Mouse (Mus musculus) stomach, embryonic 16.5 days (tissue): ENCODE data around the gene Plcb3. TPM values are rescaled to one million over a fixed set of nuclear protein-coding genes. Genes with fewer than 3 reads are reported as not detected.

Experiments used
- ATAC-seq: fragments of 200-750 bp; cut with Nextera tagmentation; 2 replicates; pipeline ENCODE4 v1.8.0; 2017; ENCODE audit warnings: moderate number of reproducible peaks, moderate TSS enrichment; ENCODE audit not compliant: insufficient read depth, low FRiP score
- H3K27ac ChIP-seq: fragments of 300-500 bp; sonication (generic); 2 replicates; pipeline ENCODE4 v1.5.1; 2014; ENCODE audit warnings: low read length
- H3K27me3 ChIP-seq: fragments of 300-500 bp; sonication (generic); 2 replicates; pipeline ENCODE4 v1.6.1; 2014; ENCODE audit warnings: low read length, control low read depth, mixed read lengths; ENCODE audit not compliant: control insufficient read depth, insufficient read depth
- H3K36me3 ChIP-seq: fragments of 300-500 bp; sonication (generic); 2 replicates; pipeline ENCODE4 v1.6.1; 2014; ENCODE audit warnings: low read length; ENCODE audit not compliant: control insufficient read depth, insufficient read depth
- H3K4me1 ChIP-seq: fragments of 300-500 bp; sonication (generic); 2 replicates; pipeline ENCODE4 v1.6.1; 2014; ENCODE audit warnings: low read length, control low read depth, mixed read lengths; ENCODE audit not compliant: control insufficient read depth, insufficient read depth
- H3K4me2 ChIP-seq: fragments of 300-500 bp; sonication (generic); 2 replicates; pipeline ENCODE4 v1.6.1; 2014; ENCODE audit warnings: low read depth, low read length, mixed read lengths
- H3K4me3 ChIP-seq: fragments of 300-500 bp; sonication (generic); replicated peaks from 2 replicates; pipeline ENCODE4 v1.5.1; 2014; ENCODE audit warnings: mild to moderate bottlenecking, low read length
- H3K9ac ChIP-seq: fragments of 300-500 bp; sonication (generic); 2 replicates; pipeline ENCODE4 v1.6.1; 2014; ENCODE audit warnings: low read length
- H3K9me3 ChIP-seq: fragments of 300-500 bp; sonication (generic); replicated peaks from 2 replicates; pipeline ENCODE4 v1.6.1; 2016; ENCODE audit warnings: low read length, control low read depth; ENCODE audit not compliant: control insufficient read depth
- WGBS: fragments of 180-500 bp; shearing (Covaris S2); extraction: QIAGEN DNeasy Blood & Tissue Kit; methylation state at CpG from one replicate; pipeline ENCODE4 v1.1.7; 2014; 5-methylcytosine and 5-hydroxymethylcytosine counted together
- polyA plus RNA-seq: library from polyadenylated mRNA; unstranded; fragments of >200 nt; fragmentation: Nextera tagmentation; extraction: Ambion mirVana; gene quantifications from 2 replicates; pipeline ENCODE4 v1.2.1, GENCODE M21; 2015

Plcb3 gene
- polyA plus RNA-seq, 1 experiment from 2014 or later, result 65.4 TPM

DNA sequence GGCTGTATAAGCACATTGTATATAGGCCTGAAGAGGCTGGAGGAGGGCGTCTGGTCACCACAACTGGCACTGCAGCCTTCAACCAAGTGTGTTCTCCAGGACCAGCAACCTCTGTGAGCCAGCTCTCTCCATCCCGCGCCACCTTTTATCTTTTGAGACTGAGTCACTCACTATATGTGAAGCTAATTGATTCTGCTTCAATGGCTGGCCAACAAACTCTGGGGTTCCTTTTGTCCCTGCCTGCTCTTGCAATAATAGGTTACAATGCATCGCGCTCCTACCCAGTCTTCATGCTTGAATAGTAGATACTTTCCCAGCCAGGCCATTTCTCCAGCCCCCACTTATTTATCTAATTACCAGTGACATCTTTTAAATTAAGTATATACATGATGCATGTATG, 7.4 kb upstream of the Plcb3 start:
- Histone ChIP-seq H3K27ac (no peak overlapping the region), H3K9ac (no peak overlapping the region), H3K4me3 (no peak overlapping the region), H3K36me3 (peaks cover 11% of the 10 kb centered on the region), H3K4me2 (no peak overlapping the region), H3K27me3 (no peaks in the 10 kb centered on the region), H3K4me1 (peaks cover 33% of the 10 kb centered on the region), H3K9me3 (no peaks in the 10 kb centered on the region)
- WGBS, result 93% methylated on average over 5 of the region's 5 CpGs
- ATAC-seq, result no peak

DNA sequence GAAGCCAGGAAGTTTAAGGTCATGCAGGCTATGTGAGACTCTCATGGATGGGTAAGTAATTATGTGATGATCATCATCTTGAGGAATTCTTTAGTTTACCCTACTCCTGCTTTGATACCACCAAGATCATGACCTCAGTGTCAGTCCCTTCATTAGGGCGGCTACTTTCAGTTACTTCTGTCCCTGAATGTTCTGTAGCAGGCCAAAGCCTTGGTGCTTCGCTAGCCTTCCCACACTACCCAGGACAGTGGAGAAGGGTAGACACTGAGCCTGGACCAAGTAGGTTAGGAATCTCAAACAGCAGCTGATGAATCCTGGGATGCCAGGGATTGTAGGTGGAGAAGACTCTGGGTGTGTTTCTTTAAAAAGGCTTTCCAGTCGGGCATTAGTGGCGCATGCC, 5.2 kb upstream of the Plcb3 start:
- Histone ChIP-seq H3K9ac (no peak overlapping the region), H3K27me3 (no peaks in the 10 kb centered on the region), H3K4me2 (peak overlapping the region; percentile 89; the same call in 1 of the 2 replicates), H3K4me1 (peaks cover 39% of the 10 kb centered on the region), H3K4me3 (peak overlapping the region; percentile 68; the same call in 1 of the 2 replicates), H3K27ac (no peak overlapping the region), H3K36me3 (peaks cover 11% of the 10 kb centered on the region), H3K9me3 (no peaks in the 10 kb centered on the region)
- WGBS, result 84% methylated on average over 4 of the region's 4 CpGs
- ATAC-seq, result no peak

DNA sequence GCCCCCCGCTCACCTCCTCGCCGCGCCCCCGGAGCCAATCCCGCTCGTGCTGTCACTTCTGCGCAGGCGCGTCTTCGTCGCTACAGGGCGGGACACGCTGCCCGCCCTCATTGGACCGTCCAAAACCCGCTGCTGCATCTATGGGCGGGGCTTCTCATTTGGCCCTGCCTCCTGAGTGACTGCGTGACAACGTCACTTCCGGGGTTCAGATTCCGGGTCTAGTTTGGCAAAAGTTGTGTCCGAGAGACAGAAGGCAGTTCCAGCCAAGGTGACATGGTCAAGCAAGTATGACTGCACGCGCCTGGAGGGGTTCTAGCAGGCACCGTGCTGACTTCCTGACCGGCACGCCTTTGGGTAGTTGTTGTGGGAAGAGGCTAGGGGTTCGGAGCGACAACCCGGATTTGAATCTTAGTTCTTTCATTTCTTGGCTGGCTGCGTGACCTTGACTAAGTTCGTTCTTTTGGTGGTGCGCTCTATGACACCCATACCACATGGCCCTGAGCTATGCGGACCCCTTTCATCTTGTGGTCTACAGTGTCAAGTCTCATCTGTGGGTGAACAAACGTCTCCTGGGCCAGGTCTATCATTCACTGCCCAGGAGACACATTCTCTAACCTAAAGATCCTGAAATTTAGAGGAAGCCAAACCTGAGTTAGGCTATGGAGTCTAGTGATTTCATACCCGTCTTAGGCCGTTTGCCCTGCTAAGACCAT, 4.3 kb upstream of the Plcb3 start, which contains the start of gene Fkbp2:
Gene Fkbp2, minus strand, starts transcription at position 121 of the 713 bp plus-strand sequence.
- H3K27ac ChIP-seq, result peak within 1 kb of the TSS; percentile 90
- peak within 1 kb of the TSS; percentile 68 for H3K4me3 ChIP-seq
- peak within 1 kb of the TSS; percentile 94 for H3K9ac ChIP-seq
- peaks cover 38% of the 10 kb centered on the region for H3K4me1 ChIP-seq
- peak within 1 kb of the TSS; percentile 89 for H3K4me2 ChIP-seq
- H3K9me3 ChIP-seq, result no peaks in the 10 kb centered on the region
- H3K36me3 ChIP-seq, result peaks cover 9% of the 10 kb centered on the region
- WGBS, result under 1% methylated on average over 38 of the region's 38 CpGs
- H3K27me3 ChIP-seq, result no peaks in the 10 kb centered on the region
- peak; percentile 90 for ATAC-seq

DNA sequence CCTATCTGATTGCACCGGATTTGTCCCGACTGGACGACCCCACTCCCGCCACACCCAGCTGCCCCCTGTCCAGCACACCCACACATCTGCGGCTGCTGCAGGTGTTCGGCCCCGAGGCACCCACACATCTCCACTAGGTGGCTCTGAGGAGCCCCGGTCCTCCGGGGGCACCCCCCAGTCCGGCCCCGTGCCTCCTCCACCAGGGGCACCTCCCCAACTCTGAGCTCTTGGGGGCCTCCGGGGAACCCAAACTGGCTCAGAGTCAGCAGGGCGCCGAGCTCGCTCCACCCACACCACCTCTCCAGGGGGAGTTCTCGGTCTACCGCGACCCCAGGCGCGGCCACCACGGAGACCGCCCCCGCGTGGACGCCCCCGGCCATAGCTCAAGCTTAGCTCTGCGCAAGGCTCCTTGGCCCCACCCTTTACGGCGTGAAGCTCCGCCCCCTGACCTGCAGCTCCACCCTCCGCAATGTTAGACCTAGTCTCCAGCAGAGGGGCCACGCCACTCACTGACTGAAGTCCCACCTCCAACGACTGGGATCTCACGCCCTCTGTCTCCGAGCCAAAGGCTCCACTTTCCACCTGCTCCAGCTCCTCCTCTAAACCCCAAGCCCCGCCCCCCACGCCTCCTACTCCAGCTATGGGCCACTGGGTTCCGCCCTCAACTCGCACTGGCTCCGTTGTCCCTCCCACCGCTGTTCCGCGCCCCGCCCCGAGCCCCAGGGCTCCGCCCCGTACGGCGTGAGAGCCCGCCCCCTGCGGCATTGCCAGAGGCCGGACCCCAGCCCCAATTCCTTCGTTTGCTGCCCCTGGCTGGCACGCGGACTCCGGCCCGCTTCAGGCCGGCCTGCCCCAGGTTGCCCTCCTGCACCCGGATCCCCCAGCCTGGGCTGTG, 3.5 kb upstream of the Plcb3 start:
- Histone ChIP-seq H3K27me3 (no peaks in the 10 kb centered on the region), H3K4me1 (peaks cover 38% of the 10 kb centered on the region), H3K4me3 (peak overlapping the region; percentile 68), H3K9me3 (no peaks in the 10 kb centered on the region), H3K9ac (peak overlapping the region; percentile 94), H3K4me2 (peak overlapping the region; percentile 89), H3K27ac (peak overlapping the region; percentile 90), H3K36me3 (0 out of 2 replicates have a peak, but pooled peaks cover 1% of the 10 kb centered on the region)
- under 1% methylated on average over 58 of the region's 59 CpGs for WGBS
- ATAC-seq, result peak; percentile 93

DNA sequence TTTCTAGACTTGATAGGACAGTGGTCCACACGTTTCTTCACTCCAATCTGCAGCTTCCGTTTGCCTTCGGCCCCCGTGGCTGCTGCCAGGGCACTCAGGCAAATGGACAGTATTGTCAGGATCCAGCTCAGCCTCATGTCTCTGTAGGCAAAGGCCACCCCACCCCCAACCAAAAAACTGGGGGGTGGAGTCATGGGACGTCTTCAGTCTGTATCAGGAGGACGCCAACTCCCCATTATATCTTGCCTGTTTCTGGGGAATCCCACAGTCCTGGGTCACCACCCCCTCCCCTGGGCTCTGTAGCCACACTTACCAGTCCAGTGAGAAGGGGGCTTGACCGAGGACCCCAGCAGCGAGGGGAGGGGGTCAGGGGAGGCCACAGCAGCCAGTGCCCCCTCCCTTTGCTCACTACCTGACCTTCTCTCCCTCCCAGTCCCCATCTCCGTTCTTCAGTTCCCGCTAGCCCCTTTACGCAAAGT, 2.8 kb upstream of the Plcb3 start:
- WGBS, result 4% methylated on average over 11 of the region's 11 CpGs
- Histone ChIP-seq H3K27ac (peak overlapping the region; percentile 84), H3K9ac (peak overlapping the region; percentile 84), H3K4me2 (peak overlapping the region; percentile 89), H3K9me3 (no peaks in the 10 kb centered on the region), H3K27me3 (no peaks in the 10 kb centered on the region), H3K4me1 (peaks cover 39% of the 10 kb centered on the region), H3K4me3 (peak overlapping the region; percentile 68), H3K36me3 (no peaks in the 10 kb centered on the region)
- no peak for ATAC-seq

DNA sequence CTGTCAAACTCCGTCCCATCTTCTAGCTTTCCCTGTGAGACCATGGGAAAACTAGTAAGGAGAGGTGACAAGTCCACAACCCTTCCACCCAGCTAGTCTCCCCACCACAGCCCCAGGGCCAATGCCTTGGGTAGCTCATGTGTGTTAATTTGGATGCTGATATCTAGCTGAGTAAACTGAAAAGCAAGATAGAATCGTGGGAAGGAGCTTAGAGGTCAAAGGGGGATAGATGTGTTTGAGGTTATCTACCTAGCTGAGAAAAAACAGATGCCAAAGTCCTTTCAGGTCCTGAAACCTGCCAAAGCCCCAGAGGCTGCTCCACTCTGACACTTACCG, 2.3 kb upstream of the Plcb3 start:
- no peaks in the 10 kb centered on the region for H3K27me3 ChIP-seq
- H3K36me3 ChIP-seq, result no peaks in the 10 kb centered on the region
- H3K4me1 ChIP-seq, result peaks cover 43% of the 10 kb centered on the region
- peak overlapping the region; percentile 89 for H3K4me2 ChIP-seq
- no peaks in the 10 kb centered on the region for H3K9me3 ChIP-seq
- H3K4me3 ChIP-seq, result peak overlapping the region; percentile 68
- H3K27ac ChIP-seq, result peak overlapping the region; percentile 84
- H3K9ac ChIP-seq, result peak overlapping the region; percentile 84
- 32% methylated on average over 3 of the region's 3 CpGs for WGBS
- ATAC-seq, result no peak

DNA sequence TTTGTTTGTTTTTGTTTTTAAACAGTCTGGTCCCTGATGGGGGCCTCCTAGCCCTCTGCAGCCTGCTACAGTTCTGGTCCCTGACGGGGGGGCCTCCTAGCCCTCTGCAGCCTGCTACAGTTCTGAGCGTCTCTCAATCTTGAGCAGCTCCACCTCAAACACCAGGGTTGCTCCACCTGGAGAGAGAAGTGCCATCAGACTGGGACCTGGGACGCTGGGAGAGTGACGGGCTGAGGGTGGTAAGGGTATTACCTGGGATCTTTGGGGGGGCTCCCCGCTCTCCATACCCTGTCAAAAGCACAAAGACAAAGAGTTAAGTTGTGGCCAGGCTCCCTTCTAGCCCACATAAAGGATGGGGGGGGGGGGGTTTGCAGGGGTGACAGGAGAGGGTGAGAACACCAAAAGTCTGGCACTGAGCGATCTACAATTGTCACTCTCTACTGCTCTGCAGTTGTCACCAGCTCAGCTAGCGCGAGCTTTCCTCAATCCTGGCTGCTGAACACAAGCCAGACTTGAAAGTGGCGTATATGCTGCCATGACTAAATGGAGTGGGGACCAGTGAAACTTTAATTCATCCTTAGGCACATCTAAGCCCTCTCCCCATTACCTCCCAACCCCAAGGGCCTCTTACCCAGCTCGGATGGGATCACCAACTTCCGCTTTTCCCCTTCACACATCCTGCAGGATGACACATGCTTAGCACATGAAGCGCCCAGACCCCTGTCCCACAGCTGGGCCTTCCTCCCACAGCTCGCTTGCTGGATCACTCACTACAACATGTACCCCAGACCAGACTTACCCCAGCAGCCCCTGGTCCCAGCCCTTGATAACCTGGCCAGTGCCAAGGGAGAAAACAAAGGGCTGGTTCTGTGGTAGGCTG, 1.7 kb upstream of the Plcb3 start:
- Histone ChIP-seq H3K27ac (peak overlapping the region; percentile 84), H3K27me3 (no peaks in the 10 kb centered on the region), H3K4me3 (peak overlapping the region; percentile 68), H3K4me1 (peaks cover 44% of the 10 kb centered on the region), H3K4me2 (peak overlapping the region; percentile 89; the same call in 1 of the 2 replicates), H3K9ac (peak overlapping the region; percentile 84), H3K36me3 (no peaks in the 10 kb centered on the region), H3K9me3 (no peaks in the 10 kb centered on the region)
- WGBS, result 73% methylated on average over 13 of the region's 13 CpGs
- no peak for ATAC-seq

DNA sequence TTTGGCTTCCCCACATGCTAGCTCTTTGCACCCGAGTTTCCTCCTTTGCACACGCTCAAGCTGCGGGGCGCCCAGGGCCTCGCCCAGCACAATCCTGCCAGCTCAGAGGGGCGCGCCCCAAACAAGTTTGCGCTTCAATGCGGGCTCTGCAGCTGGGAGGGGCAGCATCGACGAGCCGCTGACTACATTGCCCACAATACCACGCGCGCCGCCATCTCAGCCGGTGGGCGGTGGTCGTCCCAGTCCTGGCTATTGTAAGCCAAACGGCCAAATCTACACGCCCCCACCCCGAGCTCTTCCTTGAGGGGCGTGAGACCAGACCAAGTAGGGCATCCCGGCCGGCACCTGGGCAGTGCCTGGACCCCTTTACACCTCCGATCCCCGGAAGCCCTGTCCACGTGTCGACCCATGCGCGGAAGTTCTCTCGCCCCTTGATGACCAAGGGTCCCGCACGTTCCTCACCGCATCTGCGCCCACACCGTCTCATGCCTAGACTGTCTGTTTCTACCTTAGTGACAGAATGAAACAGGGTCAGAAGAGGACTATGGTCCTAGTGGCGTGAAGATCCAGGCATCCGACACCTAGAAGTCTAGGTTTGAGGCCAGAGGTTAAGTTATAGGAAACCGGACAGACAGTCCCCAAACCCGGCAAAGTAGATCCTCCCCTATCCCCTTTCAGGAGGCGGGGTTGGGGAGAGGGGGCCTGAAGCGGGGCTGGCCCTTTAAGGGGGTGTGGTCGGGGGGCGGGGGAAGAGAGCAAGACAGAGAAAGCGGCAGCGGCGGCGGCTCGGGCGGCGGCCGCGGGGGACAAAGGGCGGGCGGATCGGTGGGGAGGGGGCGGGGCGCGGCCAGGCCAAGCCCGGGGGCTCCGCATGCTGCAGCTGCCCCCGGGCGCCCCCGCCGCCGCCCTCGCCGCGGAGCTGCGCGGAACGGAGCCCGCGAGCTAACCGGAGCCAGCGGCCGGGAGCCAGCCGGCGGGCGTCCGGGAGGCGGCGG, 1.8 kb downstream of the Plcb3 start, which contains the start of gene Ppp1r14b:
Gene Ppp1r14b, plus strand, starts transcription at position 758 of the 995 bp plus-strand sequence.
- WGBS, result under 1% methylated on average over 60 of the region's 84 CpGs
- no peaks in the 10 kb centered on the region for H3K27me3 ChIP-seq
- H3K27ac ChIP-seq, result peak within 1 kb of the TSS; percentile 97
- peak within 1 kb of the TSS; percentile 75 for H3K4me3 ChIP-seq
- H3K36me3 ChIP-seq, result no peaks in the 10 kb centered on the region
- ATAC-seq, result peak; percentile 67
- H3K4me2 ChIP-seq, result peak within 1 kb of the TSS; percentile 92
- H3K9me3 ChIP-seq, result no peaks in the 10 kb centered on the region
- H3K4me1 ChIP-seq, result peaks cover 66% of the 10 kb centered on the region
- H3K9ac ChIP-seq, result peak within 1 kb of the TSS; percentile 89
